Mouse (Mus musculus) ES-E14 (cell line): ENCODE data around the gene Hfe2. TPM values are rescaled to one million over a fixed set of nuclear protein-coding genes. Genes with fewer than 3 reads are reported as not detected.

Experiments
- DNase-seq: peaks from one replicate; pipeline ENCODE4 v3.0.0-alpha.2; 2013; ENCODE audit warnings: low read depth, low spot score
- H3K27ac ChIP-seq: 2 replicates; pipeline ENCODE4 v1.5.1; 2012; ENCODE audit warnings: low read depth, mild to moderate bottlenecking, low read length, moderate library complexity, mixed read lengths; ENCODE audit not compliant: poor library complexity, insufficient read depth, severe bottlenecking
- H3K36me3 ChIP-seq: 2 replicates; pipeline ENCODE4 v1.6.1; 2012; ENCODE audit warnings: mild to moderate bottlenecking, low read length, moderate library complexity, mixed read lengths; ENCODE audit not compliant: control insufficient read depth, poor library complexity, insufficient read depth, severe bottlenecking
- H3K4me1 ChIP-seq, 2 experiments: fragments of 150-350 bp in 1 of 2; sonication (generic) in 1 of 2; 2 replicates each; pipeline ENCODE4 v1.6.1; 2012; ENCODE audit warnings: low read length in 2 of 2, mild to moderate bottlenecking in 1 of 2, mixed read lengths in 1 of 2; ENCODE audit not compliant: control insufficient read depth in 2 of 2, insufficient read depth in 2 of 2, poor library complexity in 1 of 2
- H3K4me3 ChIP-seq, 2 experiments: fragments of 150-350 bp in 1 of 2; sonication (generic) in 1 of 2; 2 replicates each; pipeline ENCODE4 v1.5.1; 2012; ENCODE audit warnings: low read length in 2 of 2, low read depth in 1 of 2, mild to moderate bottlenecking in 1 of 2, mixed read lengths in 1 of 2; ENCODE audit not compliant: insufficient read depth in 1 of 2, poor library complexity in 1 of 2, severe bottlenecking in 1 of 2
- H3K9ac ChIP-seq: 2 replicates; pipeline ENCODE4 v1.6.1; 2012; ENCODE audit warnings: low read depth, mild to moderate bottlenecking, low read length, mixed read lengths; ENCODE audit not compliant: poor library complexity, insufficient read depth, severe bottlenecking
- H3K9me3 ChIP-seq: fragments of 150-350 bp; sonication (generic); 2 replicates; pipeline ENCODE4 v1.6.1; 2012; ENCODE audit warnings: low read depth, mild to moderate bottlenecking, low read length; ENCODE audit not compliant: control insufficient read depth, insufficient read depth
- CHD2 ChIP-seq: IDR thresholded peaks from 2 replicates; pipeline ENCODE4 v1.6.1; 2014; ENCODE audit warnings: mild to moderate bottlenecking, low read depth, low read length, inconsistent platforms
- HCFC1 ChIP-seq: IDR thresholded peaks from 2 replicates; pipeline ENCODE4 v1.6.1; 2012; ENCODE audit warnings: low read length, inconsistent platforms, borderline replicate concordance; ENCODE audit not compliant: insufficient read depth
- MAFK ChIP-seq: IDR thresholded peaks from 2 replicates; pipeline ENCODE4 v1.6.1; 2014; ENCODE audit warnings: mild to moderate bottlenecking, low read depth, low read length, inconsistent platforms; ENCODE audit not compliant: insufficient read depth
- ZC3H11A ChIP-seq: IDR thresholded peaks from 2 replicates; pipeline ENCODE4 v1.6.1; 2012; ENCODE audit warnings: low read depth, mild to moderate bottlenecking, inconsistent platforms, low read length, borderline replicate concordance
- ZNF384 ChIP-seq: IDR thresholded peaks from 2 replicates; pipeline ENCODE4 v1.6.1; 2012; ENCODE audit warnings: low read depth, low read length, inconsistent platforms
- in situ Hi-C, 2 experiments: fragments of 600-800 bp; cut with MboI; formaldehyde crosslinking; loops; one replicate each; pipeline ENCODE4 v1.15.1; 2025; ENCODE audit warnings: low sequenced_read_pairs in 2 of 2, inconsistent platforms in 1 of 2; ENCODE audit not compliant: unreplicated experiment in 2 of 2
- total RNA-seq: library from RNA; depleted of rRNA; stranded (reverse); fragments of 300-350 nt; gene quantifications from 2 replicates; pipeline ENCODE4 v1.2.3, GENCODE M21; 2012

The Hfe2 gene
- total RNA-seq, 1 experiment = 1.0 TPM

- H3K9ac ChIP-seq = no peak overlapping the region
- H3K36me3 ChIP-seq = no peaks in the 10 kb centered on the region
- H3K4me3 ChIP-seq = no peak overlapping the region
- H3K27ac ChIP-seq = no peak overlapping the region
- H3K9me3 ChIP-seq = no peaks in the 10 kb centered on the region
- in situ Hi-C loops = loop anchor here in 1 of 2 experiments (10.0 kb wide), 1 partner anchor 93 kb away; the partner anchor contains the start of genes Gm42957 and Pex11b
- TF ChIP-seq ZC3H11A = no peak
- no peak for TF ChIP-seq HCFC1
- no peak for TF ChIP-seq CHD2
- TF ChIP-seq ZNF384 = no peak
- no peak for TF ChIP-seq MAFK
- DNase-seq = no peak
- H3K4me1 ChIP-seq = no peaks in the 10 kb centered on the region
Observed at GRCm38 (mm10) chr3:96541328-96542078, 16.5 kb downstream of the Hfe2 start.

- Histone ChIP-seq H3K36me3 (no peaks in the 10 kb centered on the region), H3K9ac (no peak overlapping the region), H3K4me3 (no peak overlapping the region), H3K4me1 (no peaks in the 10 kb centered on the region), H3K9me3 (no peaks in the 10 kb centered on the region), H3K27ac (no peak overlapping the region)
- TF ChIP-seq HCFC1 (no peak), CHD2 (no peak), ZNF384 (no peak), ZC3H11A (no peak), MAFK (no peak)
- in situ Hi-C loops = loop anchor here in 1 of 2 experiments (10.0 kb wide), 1 partner anchor 92 kb away; the partner anchor contains the start of genes Gm42957 and Pex11b
- DNase-seq = no peak
Observed at GRCm38 (mm10) chr3:96542554-96542953, 17.6 kb downstream of the Hfe2 start.

- TF ChIP-seq MAFK (no peak), ZNF384 (no peak), CHD2 (no peak), ZC3H11A (no peak), HCFC1 (no peak)
- Histone ChIP-seq H3K9ac (no peak overlapping the region), H3K9me3 (no peaks in the 10 kb centered on the region), H3K36me3 (no peaks in the 10 kb centered on the region), H3K4me3 (no peak overlapping the region), H3K27ac (no peak overlapping the region), H3K4me1 (no peaks in the 10 kb centered on the region)
- in situ Hi-C loops = loop anchor here in 1 of 2 experiments (10.0 kb wide), 1 partner anchor 91 kb away; the partner anchor contains the start of genes Gm42957 and Pex11b
- DNase-seq = no peak
Observed at GRCm38 (mm10) chr3:96543345-96543744, 18.4 kb downstream of the Hfe2 start.

GRCm38 (mm10) chr3:96545565-96545964, 20.6 kb downstream of the Hfe2 start:
- H3K9ac ChIP-seq = no peak overlapping the region
- in situ Hi-C loops = loop anchor here (5.0 to 10.0 kb wide), 2 partner anchors 89 to 97 kb away; partner anchors contain the start of genes Gm42957 (in 1 of the 2) and Pex11b (in 1 of the 2)
- no peak overlapping the region for H3K27ac ChIP-seq
- H3K4me3 ChIP-seq = no peak overlapping the region
- DNase-seq = no peak
- no peak for TF ChIP-seq ZC3H11A
- no peak for TF ChIP-seq MAFK
- TF ChIP-seq CHD2 = no peak
- no peak for TF ChIP-seq HCFC1
- no peak for TF ChIP-seq ZNF384
- H3K9me3 ChIP-seq = no peaks in the 10 kb centered on the region
- peaks cover 0 to 2% of the 10 kb centered on the region in 2 experiments; a peak in 1 of 4 replicates for H3K4me1 ChIP-seq
- H3K36me3 ChIP-seq = no peaks in the 10 kb centered on the region
